Mouse (Mus musculus) testis, adult 2 months (tissue): Measurements from ENCODE around the gene Cept1.

Source experiments
- CTCF ChIP-seq: fragments of 200-500 bp; IDR thresholded peaks from 2 replicates; pipeline ENCODE4 v1.5.1; 2012; ENCODE audit warnings: low read depth, mild to moderate bottlenecking, inconsistent platforms, low read length, moderate library complexity; ENCODE audit not compliant: control insufficient read depth, insufficient read depth, insufficient replicate concordance
- POLR2A ChIP-seq: fragments of 200-500 bp; IDR thresholded peaks from 2 replicates; pipeline ENCODE4 v1.6.1; 2012; ENCODE audit warnings: low read depth, mild to moderate bottlenecking, inconsistent platforms, low read length, moderate library complexity; ENCODE audit not compliant: control insufficient read depth

DNA sequence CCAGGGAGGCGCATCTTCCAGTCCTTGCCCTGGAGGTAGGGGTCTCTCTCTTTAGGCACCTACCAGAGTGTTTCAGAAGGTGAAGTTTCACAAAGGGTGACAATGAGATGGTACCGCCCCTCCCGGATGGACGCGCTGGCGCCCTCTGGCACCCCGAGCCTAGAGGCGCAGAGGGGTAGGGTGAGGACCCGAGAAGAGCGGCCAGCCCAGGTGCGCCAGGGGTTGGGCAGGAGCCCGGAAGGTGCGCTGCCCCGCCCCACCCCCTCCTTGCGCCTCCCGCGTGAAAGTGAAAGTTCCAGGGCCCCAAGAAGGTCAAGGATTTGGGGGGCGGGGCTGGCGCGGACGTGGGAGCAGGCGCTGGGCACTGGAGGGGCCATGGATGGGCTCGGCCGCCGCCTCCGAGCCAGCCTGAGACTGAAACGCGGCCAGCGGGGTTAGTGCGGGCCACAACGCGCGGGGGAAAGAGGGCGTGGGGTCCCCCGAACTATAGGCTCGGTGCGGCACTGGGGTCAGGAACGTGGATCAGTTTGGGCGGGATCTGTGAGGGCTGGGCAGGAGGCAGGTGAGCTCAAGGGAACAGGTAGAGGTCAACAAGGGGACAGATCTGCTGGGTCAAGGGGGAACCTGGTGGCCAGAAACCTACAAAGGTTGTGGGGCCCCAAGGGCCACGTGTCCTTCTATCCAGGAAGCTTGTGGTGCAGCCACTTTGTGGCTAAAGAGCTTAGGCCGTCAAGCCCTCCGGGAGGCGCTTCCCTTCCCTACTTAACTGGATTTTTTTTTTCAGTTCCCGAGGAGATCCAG lies 65.1 kb downstream of the Cept1 start, which contains the start of gene Dennd2d:
- TF ChIP-seq CTCF: no peak
- TF ChIP-seq POLR2A: no peak
